Mouse (Mus musculus): ENCODE data around the gene Khsrp. TPM values are rescaled to one million over a fixed set of nuclear protein-coding genes. Genes with fewer than 3 reads are reported as not detected.

The Khsrp gene
- polyA plus RNA-seq, 1 experiment, result 56.3 TPM

DNA sequence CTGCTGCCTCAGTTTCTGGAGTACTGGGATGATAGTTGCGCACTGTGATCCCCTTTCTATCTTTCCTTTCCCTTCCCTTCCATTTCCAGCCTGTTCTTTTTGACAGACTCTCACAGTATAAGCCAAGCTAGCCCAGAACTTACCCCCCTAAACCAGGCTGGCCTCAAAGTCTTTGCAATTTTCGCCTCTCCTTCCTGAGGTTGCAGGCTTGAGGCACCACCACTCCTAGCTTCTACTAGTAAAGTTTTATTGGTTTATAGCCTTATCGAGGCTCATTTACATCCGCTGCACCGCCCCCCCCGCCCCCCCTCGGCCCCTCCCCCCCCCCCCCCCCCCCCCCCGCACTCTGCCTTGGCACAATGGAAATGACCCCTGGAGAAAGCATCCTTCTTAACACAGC, 51.8 kb downstream of the Khsrp start:
- TF ChIP-seq POLR2A (IDR thresholded peaks at IDR 0.05; ENCODE audit: borderline replicate concordance, control insufficient read depth, low read depth, low read length) (no peak), CTCF (IDR thresholded peaks at IDR 0.05; ENCODE audit: control insufficient read depth, insufficient read depth, low read length) (no peak)
- WGBS, result 27% methylated on average over 6 of the region's 8 CpGs
- Histone ChIP-seq H3K4me3 (replicated peaks; ENCODE audit: control insufficient read depth, low read depth, low read length) (no peak overlapping the region), H3K4me1 (ENCODE audit: control insufficient read depth, insufficient read depth, low read length) (no peaks in the 10 kb centered on the region), H3K27ac (ENCODE audit: control insufficient read depth, insufficient read depth, low read depth, low read length, poor library complexity) (no peak overlapping the region)

DNA sequence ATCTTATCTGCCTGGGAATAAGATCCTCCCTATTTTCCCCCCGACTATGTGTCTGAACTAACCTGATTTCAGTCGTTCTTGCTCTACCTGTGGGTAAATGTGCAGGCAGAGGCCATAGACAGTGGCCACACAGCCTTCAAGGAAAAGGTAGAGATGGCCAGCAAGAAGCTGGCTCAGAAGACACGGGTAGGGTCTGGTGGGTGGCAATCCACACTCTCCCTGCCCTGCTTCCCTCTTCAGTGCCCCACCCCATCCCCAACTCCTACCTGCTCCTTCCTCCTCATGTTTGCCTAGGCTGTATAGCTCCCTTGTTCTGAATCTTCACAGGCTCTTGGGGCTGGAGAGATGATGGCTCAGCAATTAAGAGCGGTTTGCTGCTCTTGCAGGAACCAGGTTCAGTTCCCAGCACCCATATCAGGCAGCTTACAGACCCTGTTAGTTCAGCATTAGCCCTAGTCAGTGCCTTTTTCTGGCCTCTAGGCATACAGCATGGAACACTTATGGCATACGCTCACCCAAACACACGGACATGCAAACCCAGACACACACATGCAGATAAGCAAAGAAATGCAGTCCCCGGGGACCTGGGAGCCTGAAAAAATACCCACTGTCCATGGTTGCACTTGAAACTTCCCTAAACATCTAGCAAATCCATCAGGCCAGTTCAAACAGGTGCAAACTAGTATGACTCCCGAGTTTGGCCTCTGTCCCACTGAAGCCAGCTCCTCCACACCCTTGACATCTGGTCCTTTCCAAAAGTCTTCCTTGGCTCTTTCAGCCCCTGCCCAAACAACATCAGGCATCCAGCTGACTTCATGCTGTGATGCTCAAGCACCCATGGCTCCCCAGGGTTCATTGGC, 54.6 kb downstream of the Khsrp start:
- WGBS, result 75% methylated on average over 8 of the region's 8 CpGs
- no peak overlapping the region for H3K4me3 ChIP-seq (replicated peaks; ENCODE audit: control insufficient read depth, low read depth, low read length)
- no peak overlapping the region for H3K27ac ChIP-seq (ENCODE audit: control insufficient read depth, insufficient read depth, low read depth, low read length, poor library complexity)
- no peak for TF ChIP-seq POLR2A (IDR thresholded peaks at IDR 0.05; ENCODE audit: borderline replicate concordance, control insufficient read depth, low read depth, low read length)
- no peaks in the 10 kb centered on the region for H3K4me1 ChIP-seq (ENCODE audit: control insufficient read depth, insufficient read depth, low read length)

DNA sequence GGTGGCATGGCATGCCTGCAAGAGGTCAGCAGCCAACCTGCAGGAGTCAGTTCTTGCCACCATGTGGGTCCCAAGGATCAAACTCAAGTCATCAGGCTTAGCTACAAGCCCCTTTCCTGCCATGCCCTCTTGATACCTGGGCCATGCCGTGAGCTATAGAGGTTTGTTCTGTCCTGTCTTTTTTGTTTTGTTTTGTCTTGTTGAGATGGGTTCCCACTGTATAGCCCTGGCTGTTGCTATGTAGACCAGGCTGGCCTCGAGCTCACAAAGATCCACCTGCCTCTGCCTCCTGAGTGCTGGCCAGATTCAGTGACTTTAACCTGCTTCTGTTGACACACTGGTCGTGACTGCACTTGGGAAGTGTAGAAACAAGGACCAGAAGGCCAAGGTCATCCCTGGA, 55.9 kb downstream of the Khsrp start:
- no peak overlapping the region for H3K27ac ChIP-seq (ENCODE audit: control insufficient read depth, insufficient read depth, low read depth, low read length, poor library complexity)
- H3K4me3 ChIP-seq (replicated peaks; ENCODE audit: control insufficient read depth, low read depth, low read length), result no peak overlapping the region
- WGBS, result 76% methylated on average over 3 of the region's 3 CpGs
- H3K4me1 ChIP-seq (ENCODE audit: control insufficient read depth, insufficient read depth, low read length), result no peaks in the 10 kb centered on the region
- TF ChIP-seq CTCF (IDR thresholded peaks at IDR 0.05; ENCODE audit: control insufficient read depth, insufficient read depth, low read length) (no peak), POLR2A (IDR thresholded peaks at IDR 0.05; ENCODE audit: borderline replicate concordance, control insufficient read depth, low read depth, low read length) (no peak)

DNA sequence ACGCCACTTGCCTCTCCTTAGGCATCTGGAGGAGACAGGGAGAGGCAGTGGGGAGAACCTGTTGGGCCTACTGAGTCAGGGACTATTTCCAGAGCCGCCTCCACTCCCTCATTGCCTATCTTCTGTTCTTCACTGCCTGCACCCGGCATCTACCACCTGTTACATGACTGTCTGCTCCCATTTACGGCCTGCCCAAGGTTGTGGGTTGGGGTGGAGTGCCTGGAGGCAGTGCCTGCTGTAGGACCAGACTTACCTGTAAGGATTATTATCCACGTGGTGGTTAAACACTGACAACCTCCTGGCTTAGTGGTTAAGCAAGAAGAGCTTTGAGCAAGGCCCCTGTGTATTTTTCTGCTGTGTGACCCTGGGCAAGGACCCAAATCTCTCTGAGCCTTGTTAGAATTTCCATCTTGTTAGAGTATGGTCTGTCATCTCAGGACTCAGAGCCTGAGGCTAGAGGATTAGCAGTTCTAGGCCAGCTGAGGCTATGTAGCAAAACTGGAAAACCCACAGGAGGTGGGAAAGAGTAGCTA, 56.5 kb downstream of the Khsrp start:
- no peak for TF ChIP-seq CTCF (IDR thresholded peaks at IDR 0.05; ENCODE audit: control insufficient read depth, insufficient read depth, low read length)
- TF ChIP-seq POLR2A (IDR thresholded peaks at IDR 0.05; ENCODE audit: borderline replicate concordance, control insufficient read depth, low read depth, low read length), result no peak
- Histone ChIP-seq H3K4me3 (replicated peaks; ENCODE audit: control insufficient read depth, low read depth, low read length) (no peak overlapping the region), H3K27ac (ENCODE audit: control insufficient read depth, insufficient read depth, low read depth, low read length, poor library complexity) (no peak overlapping the region), H3K4me1 (ENCODE audit: control insufficient read depth, insufficient read depth, low read length) (no peaks in the 10 kb centered on the region)
- WGBS, result 75% methylated on average over 5 of the region's 5 CpGs

DNA sequence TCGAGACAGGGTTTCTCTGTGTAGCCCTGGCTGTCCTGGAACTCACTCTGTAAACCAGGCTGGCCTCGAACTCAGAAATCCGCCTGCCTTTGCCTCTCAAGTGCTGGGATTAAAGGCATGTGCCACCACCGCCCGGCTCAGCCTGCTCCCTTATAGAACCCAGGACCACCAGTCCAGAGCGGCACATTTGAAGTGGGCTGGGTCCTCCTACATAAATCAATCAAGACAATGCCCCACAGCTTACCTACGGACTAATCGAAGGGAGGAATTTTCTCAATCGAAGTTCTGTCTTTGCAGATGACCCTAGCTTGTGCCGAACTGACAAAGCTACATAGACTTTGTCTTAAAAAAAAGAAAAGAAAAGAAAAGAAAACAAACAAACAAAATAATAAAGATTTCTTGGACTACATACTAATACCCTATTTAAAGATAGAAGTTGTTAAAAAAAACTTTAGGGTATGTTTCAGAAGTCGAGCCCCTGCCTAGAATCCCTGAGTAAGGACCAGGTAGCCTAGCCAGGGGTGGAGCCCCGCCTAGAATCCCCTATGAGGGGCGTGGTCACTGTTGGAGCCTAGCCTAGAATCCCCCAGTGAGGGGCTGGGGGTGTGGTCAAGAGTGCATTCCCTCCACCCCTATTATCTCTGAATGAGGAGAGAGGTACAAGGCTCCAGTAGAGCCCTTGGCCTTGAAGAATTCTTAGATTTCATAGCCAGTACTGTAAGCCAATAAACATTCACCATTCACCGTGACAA, 57.2 kb downstream of the Khsrp start:
- no peaks in the 10 kb centered on the region for H3K4me1 ChIP-seq (ENCODE audit: control insufficient read depth, insufficient read depth, low read length)
- H3K27ac ChIP-seq (ENCODE audit: control insufficient read depth, insufficient read depth, low read depth, low read length, poor library complexity), result no peak overlapping the region
- 77% methylated on average over 13 of the region's 14 CpGs for WGBS
- TF ChIP-seq CTCF (IDR thresholded peaks at IDR 0.05; ENCODE audit: control insufficient read depth, insufficient read depth, low read length) (no peak), POLR2A (IDR thresholded peaks at IDR 0.05; ENCODE audit: borderline replicate concordance, control insufficient read depth, low read depth, low read length) (no peak)
- no peak overlapping the region for H3K4me3 ChIP-seq (replicated peaks; ENCODE audit: control insufficient read depth, low read depth, low read length)

Other genes with a start within 250 kb of the Khsrp start
- gene Rfx2, start 200.5 kb downstream of the Khsrp start, polyA plus RNA-seq (2011; ENCODE audit: insufficient read depth, insufficient read length, low replicate concordance, missing spikeins), result 16.2 and 18.2 TPM in 2 replicates
- gene Acsbg2, start 157.1 kb downstream of the Khsrp start, polyA plus RNA-seq (2011; ENCODE audit: insufficient read depth, insufficient read length, low replicate concordance, missing spikeins), result not detected in 2 replicates
- 0.92 TPM in 1 of 2 replicates, not detected in the other for gene 1700061G19Rik, start 156.0 kb downstream of the Khsrp start, polyA plus RNA-seq (2011; ENCODE audit: insufficient read depth, insufficient read length, low replicate concordance, missing spikeins)
- gene Mllt1, start 96.1 kb downstream of the Khsrp start, polyA plus RNA-seq (2011; ENCODE audit: insufficient read depth, insufficient read length, low replicate concordance, missing spikeins), result 12.1 and 17.3 TPM in 2 replicates
- not detected in 2 replicates for gene Acer1, start 49.4 kb downstream of the Khsrp start, polyA plus RNA-seq (2011; ENCODE audit: insufficient read depth, insufficient read length, low replicate concordance, missing spikeins)
- 23.7 and 43.4 TPM in 2 replicates for gene Clpp, start 41.2 kb downstream of the Khsrp start, polyA plus RNA-seq (2011; ENCODE audit: insufficient read depth, insufficient read length, low replicate concordance, missing spikeins)
- 4.4 and 11.1 TPM in 2 replicates for gene Alkbh7, start 34.2 kb downstream of the Khsrp start, polyA plus RNA-seq (2011; ENCODE audit: insufficient read depth, insufficient read length, low replicate concordance, missing spikeins)
- gene Pspn, start 31.5 kb downstream of the Khsrp start, polyA plus RNA-seq (2011; ENCODE audit: insufficient read depth, insufficient read length, low replicate concordance, missing spikeins), result not detected in 2 replicates
- gene Gtf2f1, start 20.2 kb downstream of the Khsrp start, polyA plus RNA-seq (2011; ENCODE audit: insufficient read depth, insufficient read length, low replicate concordance, missing spikeins), result 74.4 and 116 TPM in 2 replicates
- gene Gm17949, start 20.1 kb downstream of the Khsrp start, polyA plus RNA-seq (2011; ENCODE audit: insufficient read depth, insufficient read length, low replicate concordance, missing spikeins), result not detected in 2 replicates
- not detected in 2 replicates for gene Slc25a41, start 10.1 kb upstream of the Khsrp start, polyA plus RNA-seq (2011; ENCODE audit: insufficient read depth, insufficient read length, low replicate concordance, missing spikeins)
- 2.4 TPM in 1 of 2 replicates, not detected in the other for gene Crb3, start 27.6 kb upstream of the Khsrp start, polyA plus RNA-seq (2011; ENCODE audit: insufficient read depth, insufficient read length, low replicate concordance, missing spikeins)
- gene Slc25a23, start 28.3 kb upstream of the Khsrp start, polyA plus RNA-seq (2011; ENCODE audit: insufficient read depth, insufficient read length, low replicate concordance, missing spikeins), result 2.8 and 8.1 TPM in 2 replicates
- gene Dennd1c, start 47.0 kb upstream of the Khsrp start, polyA plus RNA-seq (2011; ENCODE audit: insufficient read depth, insufficient read length, low replicate concordance, missing spikeins), result 49.6 and 96.5 TPM in 2 replicates
- 0.90 TPM in 1 of 2 replicates, not detected in the other for gene Tubb4a, start 56.3 kb upstream of the Khsrp start, polyA plus RNA-seq (2011; ENCODE audit: insufficient read depth, insufficient read length, low replicate concordance, missing spikeins)
- 0.75 and 1.6 TPM in 2 replicates for gene Tnfsf9, start 73.8 kb upstream of the Khsrp start, polyA plus RNA-seq (2011; ENCODE audit: insufficient read depth, insufficient read length, low replicate concordance, missing spikeins)
- gene Cd70, start 118.3 kb upstream of the Khsrp start, polyA plus RNA-seq (2011; ENCODE audit: insufficient read depth, insufficient read length, low replicate concordance, missing spikeins), result not detected in 2 replicates
- gene Tnfsf14, start 162.7 kb upstream of the Khsrp start, polyA plus RNA-seq (2011; ENCODE audit: insufficient read depth, insufficient read length, low replicate concordance, missing spikeins), result 7.0 and 12.8 TPM in 2 replicates
- gene C3, start 196.6 kb upstream of the Khsrp start, polyA plus RNA-seq (2011; ENCODE audit: insufficient read depth, insufficient read length, low replicate concordance, missing spikeins), result 68.1 and 221 TPM in 2 replicates
- 15.7 and 37.5 TPM in 2 replicates for gene Gpr108, start 216.9 kb upstream of the Khsrp start, polyA plus RNA-seq (2011; ENCODE audit: insufficient read depth, insufficient read length, low replicate concordance, missing spikeins)
- gene Trip10, start 217.9 kb upstream of the Khsrp start, polyA plus RNA-seq (2011; ENCODE audit: insufficient read depth, insufficient read length, low replicate concordance, missing spikeins), result 7.0 and 15.4 TPM in 2 replicates
- gene Vav1, start 247.6 kb upstream of the Khsrp start, polyA plus RNA-seq (2011; ENCODE audit: insufficient read depth, insufficient read length, low replicate concordance, missing spikeins), result 67.9 and 112 TPM in 2 replicates